Mouse (Mus musculus) left cerebral cortex, postnatal 10 days (tissue): ENCODE measurements around the gene Tmub2. TPM values are rescaled to one million over a fixed set of nuclear protein-coding genes. Genes with fewer than 3 reads are reported as not detected.

ENCODE experiments used
- DNase-seq, 2 experiments: peaks; one replicate each; pipeline ENCODE4 v3.0.0; 2021 to 2022; ENCODE audit warnings: low spot score in 2 of 2, mixed read lengths in 1 of 2; ENCODE audit errors: extremely low spot score in 1 of 2
- intact Hi-C: fragments of 180-260 bp; cut with DNase I; formaldehyde crosslinking; loops from one replicate; pipeline ENCODE4 v1.15.1; 2025
- total RNA-seq, 2 experiments: library from RNA; stranded (reverse); gene quantifications; 2 replicates each; pipeline ENCODE4 v1.2.3; 2021

The Tmub2 gene
- total RNA-seq, 2 experiments from 2014 or later: 61.2 to 64.4 TPM

DNA sequence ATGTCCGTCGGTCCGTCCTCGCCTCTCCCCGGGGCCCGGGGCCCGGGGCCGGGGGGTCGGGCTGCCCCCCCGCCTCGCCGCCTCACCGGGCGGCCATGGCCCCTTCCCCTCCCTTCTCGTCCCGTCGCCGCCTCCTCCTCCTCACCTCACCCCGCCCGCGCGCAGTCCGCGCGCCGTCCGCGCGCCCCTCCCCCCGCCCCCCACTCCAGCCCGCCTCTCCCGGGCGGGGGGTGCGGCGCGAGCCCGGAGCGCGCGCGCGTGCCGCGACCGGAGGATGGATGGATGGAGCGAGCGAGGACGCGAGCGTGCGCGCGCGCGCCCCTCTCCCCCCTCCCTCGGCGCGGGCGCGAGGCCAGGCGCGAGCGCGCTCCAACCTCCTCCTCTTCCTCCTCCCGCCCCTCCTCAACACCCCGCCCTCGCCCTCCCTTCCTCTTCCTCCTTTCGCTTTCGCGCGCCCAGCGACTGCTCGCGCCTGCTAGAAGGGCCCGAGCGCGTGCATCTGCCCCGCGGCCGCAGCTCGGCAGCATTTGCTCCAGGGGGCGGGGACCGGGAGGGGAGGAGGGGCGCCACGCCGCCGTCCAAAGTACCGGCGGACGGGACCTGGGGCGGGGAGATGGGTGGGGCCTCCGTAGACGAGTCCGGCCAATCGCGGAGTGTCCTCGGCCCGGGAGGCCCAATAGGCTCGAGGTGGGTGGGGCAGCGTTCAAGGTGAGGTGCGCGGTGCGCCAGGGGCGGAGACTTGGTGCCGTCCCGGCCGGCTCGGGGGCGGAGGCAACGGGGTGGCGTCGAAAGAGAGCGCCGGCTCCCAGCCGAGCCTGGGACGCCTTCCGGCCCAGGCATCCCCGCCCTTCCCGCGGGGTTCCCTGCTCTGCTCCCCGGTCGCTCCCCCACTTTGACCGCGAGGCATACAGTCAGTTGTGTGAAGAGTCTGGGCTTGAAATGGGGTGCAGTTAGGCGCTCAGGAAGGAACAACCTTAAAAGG is 12.1 kb downstream of the Tmub2 start, which contains the start of gene Atxn7l3:
Gene Atxn7l3, minus strand, starts transcription at position 141 of the 982 bp plus-strand sequence.
- peak; percentile 96 to 100 for DNase-seq
- intact Hi-C loops: no loop called here

DNA sequence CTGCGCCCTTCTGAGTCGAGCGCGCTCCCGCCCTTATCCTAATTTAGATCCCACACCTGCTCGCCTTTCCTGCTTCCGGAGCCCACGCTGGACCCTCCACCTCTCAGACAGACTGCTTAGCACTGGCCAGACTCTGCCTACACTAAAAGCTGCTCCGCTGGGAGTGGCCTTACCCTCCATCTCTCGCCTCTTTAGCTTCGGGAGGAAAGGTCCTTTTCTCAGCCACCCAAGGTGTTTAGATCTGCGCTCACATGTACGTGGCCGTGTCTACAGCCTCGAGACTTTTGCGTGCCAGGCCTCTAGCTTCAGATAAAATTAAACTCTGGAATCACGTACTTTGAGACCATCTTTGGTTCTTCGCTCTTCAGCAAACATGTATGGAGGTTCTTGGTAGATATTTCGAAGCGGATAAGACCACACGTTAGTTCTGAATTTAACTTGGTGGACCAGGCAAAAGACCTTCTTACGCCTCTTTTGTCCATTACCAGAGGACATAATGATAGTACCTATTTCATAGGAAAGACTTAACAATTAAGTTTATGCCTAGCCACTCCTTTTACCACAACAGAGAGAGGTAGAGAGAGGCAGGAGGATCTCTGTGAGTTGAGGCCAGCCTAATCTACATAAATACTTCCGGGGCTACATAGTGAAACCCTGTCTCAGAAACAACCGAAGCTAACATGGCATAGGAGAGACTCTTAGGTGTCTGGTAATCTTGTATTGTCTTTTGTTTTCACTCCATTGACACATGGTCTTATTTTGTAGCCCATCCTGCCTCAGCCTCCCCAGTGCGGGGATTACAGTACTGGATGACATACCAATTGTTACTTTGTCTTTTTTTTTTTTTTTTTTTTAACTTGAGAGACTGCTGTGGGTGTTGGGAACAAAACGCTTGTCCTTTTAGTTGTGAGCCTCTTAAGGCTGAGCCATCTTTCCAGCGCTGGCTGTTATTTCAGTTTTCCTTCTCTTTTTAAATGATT is 13.1 kb downstream of the Tmub2 start:
- intact Hi-C loops: no loop called here

DNA sequence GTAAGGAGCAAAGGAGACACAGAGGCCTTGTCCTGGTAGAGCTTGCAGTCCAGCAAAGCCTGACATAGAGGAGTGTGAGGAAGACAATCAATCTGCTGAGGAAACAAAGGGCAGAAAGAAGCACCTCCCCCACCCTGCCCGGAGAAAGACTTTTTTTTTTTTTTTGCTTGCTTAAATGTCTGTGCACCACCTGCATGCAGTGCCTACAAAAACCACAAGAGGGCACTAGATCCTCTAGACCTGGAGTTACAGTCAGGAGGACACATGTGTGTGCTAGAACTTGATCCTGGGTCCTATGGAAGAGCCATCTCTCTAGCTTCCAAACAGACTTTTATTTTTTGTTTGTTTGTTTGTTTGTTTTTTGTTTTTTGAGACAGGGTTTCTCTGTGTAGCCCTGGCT is 15.1 kb downstream of the Tmub2 start:
- intact Hi-C loops: no loop called here
- peak in 1 of 2 experiments; percentile 68 for DNase-seq

More for the DNA sequence above, 13.1 kb downstream of the Tmub2 start:
- no peak for DNase-seq

DNA sequence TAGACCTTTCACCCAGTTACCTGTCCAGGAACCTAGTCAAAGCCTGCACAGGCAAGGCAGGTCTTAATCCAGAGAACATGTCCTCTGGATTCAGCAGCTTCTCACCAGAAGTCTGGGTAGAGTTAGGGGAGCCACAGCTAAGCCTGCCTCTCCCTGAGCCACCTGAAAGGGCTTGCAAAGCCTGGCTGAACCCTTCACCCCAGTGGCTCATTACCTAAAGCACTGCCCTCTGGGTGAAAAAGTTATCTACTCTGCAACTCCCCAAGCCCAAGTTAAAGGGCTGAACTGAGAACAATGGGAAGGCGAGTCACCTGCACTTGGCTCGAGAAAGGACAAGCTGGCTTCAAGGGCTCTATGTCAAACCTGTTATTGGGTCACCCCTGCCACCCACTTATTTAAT is 19.4 kb downstream of the Tmub2 start:
- no peak for DNase-seq
- intact Hi-C loops: no loop called here

DNA sequence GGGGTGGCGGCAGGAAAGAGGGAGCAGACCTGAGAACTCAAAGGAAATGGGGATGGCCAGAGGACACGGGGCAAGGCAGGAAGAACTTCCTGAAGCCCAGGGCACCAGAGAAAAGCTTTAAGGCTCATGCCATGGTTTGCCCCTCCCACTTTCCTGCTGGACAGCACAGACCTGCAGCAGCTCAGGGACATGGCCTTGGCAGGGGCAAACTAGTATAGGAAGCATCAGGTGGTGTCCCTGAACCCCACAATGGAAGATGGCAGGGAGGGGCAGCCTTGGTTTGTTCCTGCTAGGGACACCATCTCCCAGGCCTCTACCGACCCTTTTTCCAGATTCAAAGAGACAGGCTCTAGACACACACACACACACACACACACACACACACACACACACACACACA is 20.6 kb downstream of the Tmub2 start:
- no peak for DNase-seq
- intact Hi-C loops: no loop called here

DNA sequence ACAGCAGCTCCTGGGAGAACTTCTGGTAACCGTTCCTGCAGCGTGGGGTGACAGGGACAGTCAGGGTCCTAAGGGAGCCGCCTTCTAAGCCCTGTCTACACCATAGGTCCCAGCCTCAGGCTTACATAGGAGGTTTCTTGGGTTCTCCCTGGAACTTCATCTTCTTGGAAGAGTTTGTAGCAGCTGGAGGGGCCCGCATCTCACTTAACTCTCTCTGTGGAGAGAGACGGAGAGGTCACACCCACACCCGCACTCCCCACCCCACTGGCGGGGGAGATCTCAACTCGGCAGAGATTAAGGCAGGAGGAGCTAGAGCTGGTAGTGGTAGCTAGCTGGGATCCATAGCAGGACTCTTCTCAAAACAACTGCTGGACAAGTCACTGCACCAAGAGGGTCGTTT is 23.4 kb downstream of the Tmub2 start:
- intact Hi-C loops: loop anchor here (2.0 kb wide), 2 partner anchors 103 to 123 kb away; partner anchors contain the start of gene Grn
- DNase-seq: no peak

DNA sequence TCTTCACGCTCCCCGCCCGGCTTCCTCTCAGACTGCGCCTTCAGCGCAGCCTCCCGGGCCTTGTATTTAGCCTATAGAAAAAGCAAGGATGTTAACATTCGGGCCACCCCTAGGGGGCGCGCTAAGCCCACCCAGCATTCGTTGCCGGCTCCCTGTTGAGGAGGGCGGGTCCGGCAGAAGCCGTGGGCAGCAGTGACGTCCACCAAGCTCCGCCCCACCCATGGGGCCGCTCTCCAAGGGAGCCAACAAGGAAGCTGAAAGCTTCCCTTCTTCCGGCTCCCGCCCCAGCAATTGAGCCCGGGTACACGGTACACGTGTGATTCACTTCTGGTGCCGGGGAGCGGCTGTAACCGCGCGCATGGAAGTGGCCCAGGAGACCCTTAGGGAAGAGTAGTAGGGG is 24.2 kb downstream of the Tmub2 start:
- intact Hi-C loops: loop anchor here (2.0 kb wide), 2 partner anchors 102 to 122 kb away; partner anchors contain the start of gene Grn
- peak; percentile 96 to 98 for DNase-seq

DNA sequence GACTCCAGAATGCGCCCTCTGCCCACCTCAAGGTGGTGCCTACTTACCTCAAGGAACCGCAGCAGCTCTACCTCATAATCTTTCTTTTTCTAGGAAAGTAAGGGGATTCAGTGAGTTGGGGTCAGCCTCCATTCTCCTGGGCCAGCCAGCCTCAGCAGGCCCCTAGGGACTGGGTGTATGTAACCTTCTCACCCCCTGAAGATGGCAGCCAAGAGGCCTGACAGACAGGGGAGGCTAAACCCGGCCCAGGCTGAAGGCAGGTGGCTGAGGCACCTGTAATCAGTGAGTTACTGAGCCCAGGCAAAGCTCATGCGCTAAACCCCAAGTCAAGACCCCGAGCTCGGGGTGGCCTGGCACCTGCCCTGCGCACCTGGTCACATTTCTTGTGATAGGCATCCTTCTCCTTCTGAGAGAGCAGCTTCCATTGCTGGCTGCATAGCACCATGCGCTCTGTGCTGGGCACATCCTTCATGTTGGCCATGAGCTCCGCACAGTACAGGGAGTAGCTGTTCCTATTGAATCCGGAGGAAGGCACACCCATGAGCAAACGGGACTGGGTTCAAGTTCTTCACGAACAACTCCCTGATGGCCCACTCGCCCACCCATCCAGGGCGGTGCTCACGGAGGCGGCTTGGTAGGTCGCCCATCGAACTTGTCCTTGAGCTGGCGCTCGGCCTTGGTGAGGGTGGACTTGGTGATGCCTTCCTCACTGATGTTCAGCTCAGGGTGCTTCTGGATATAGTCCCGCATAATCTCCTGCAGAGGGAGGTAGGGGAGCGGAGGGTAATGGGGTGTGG is 25.3 kb downstream of the Tmub2 start:
- intact Hi-C loops: loop anchor here (2.0 kb wide), 2 partner anchors 101 to 121 kb away; partner anchors contain the start of gene Grn
- DNase-seq: no peak

DNA sequence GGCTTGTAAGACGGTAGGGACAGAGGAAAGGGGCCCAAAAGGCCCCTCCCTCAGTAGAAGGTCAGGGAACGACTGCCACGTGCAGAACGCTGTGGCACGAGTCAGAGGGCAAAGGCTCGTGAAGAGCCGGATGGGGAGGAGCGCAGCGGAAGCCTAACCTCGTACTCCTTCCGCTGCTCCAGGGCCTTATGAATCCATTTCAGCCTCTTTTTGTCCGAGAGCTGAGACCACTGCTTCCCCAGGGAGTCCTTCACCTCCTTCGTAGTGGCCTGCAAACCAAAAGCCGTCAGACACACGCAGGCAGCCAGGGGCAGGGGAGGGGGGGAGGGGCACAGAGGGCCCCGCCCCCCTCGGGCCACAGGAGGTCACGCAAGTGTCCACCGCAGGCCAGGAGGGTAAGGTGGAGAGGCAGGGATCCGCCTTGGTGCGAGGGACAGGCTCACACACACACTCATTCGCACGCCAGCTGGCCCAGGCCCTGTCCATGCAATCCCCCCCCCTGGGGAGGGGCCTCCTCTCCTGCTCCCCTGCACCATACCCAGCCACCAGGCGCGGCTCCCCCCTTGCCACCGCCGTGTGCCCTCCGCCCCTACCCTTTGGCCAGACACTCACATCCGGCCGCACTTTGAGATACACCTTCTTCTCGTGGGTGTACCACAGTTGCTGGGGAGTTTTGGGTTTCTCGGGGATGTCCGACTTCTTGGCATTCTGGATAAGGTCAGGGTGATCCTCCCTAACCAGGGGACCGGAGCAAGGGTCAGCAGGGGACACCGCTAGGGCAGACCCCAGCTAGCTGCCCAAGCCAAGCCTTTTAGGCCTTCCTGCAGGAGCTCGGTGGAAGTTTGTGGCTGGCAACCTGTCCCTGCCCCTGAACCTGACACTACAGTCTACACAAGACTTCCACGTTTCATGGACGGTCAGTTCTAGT is 26.3 kb downstream of the Tmub2 start:
- peak in 1 of 2 experiments; percentile 49 for DNase-seq
- intact Hi-C loops: no loop called here

DNA sequence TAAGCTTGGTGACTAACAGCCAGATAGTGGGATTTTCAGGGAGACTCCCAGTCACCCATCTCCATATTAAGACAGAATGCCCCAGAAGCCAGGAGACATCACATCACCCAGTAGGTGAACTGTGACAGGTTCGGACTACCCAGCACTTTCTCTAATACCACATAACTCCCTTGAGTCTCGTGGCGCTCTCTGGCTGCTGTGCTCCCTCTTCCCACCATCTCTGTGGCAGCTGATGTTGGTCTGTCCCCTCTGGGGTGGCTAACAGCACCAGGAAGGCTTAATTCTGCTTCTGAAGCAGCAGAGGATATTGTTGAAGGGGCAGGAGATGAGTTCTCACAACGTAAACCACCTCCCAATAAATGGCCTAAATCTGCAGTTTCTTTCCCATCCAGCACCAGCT is 27.2 kb downstream of the Tmub2 start:
- DNase-seq: no peak
- intact Hi-C loops: no loop called here

DNA sequence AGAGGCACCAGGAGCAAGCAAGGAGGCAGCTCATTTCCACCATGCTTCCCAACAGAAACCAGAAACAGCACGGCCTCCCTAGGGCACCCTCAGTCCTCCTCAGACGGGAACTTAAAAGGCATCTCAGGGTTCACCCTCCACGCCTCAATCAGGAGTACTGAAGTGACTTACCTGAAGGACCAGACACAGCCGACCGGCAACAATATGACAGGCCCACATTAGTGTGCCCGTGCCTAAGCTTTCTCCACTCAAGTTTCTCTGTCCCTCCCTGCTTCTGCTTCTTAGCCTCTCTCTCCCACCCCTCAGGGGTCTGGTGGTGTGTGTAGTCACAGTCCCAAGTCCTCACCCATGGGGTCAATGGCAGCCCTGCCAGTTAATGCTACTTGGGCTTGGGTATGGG is 27.9 kb downstream of the Tmub2 start:
- intact Hi-C loops: no loop called here

DNA sequence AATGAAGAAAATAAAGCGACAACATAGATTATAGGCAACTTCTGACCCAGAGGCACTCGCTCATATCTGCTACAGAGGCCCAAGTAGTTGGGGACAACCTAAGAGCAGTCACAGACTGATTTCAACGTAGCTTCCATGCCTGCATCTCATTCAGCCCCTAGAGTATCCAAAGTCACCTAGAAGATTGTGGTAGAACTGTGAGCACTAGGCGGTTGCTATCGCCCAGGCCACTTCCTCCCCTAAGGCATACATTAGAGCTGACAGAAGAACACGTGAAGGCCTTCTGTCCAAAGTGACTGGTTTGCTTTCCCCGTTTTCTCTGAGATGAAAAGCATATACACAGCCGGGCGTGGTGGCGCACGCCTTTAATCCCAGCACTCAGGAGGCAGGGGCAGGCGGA is 29.6 kb downstream of the Tmub2 start:
- intact Hi-C loops: no loop called here
- no peak for DNase-seq

More for the DNA sequence above, 27.9 kb downstream of the Tmub2 start:
- no peak for DNase-seq

DNA sequence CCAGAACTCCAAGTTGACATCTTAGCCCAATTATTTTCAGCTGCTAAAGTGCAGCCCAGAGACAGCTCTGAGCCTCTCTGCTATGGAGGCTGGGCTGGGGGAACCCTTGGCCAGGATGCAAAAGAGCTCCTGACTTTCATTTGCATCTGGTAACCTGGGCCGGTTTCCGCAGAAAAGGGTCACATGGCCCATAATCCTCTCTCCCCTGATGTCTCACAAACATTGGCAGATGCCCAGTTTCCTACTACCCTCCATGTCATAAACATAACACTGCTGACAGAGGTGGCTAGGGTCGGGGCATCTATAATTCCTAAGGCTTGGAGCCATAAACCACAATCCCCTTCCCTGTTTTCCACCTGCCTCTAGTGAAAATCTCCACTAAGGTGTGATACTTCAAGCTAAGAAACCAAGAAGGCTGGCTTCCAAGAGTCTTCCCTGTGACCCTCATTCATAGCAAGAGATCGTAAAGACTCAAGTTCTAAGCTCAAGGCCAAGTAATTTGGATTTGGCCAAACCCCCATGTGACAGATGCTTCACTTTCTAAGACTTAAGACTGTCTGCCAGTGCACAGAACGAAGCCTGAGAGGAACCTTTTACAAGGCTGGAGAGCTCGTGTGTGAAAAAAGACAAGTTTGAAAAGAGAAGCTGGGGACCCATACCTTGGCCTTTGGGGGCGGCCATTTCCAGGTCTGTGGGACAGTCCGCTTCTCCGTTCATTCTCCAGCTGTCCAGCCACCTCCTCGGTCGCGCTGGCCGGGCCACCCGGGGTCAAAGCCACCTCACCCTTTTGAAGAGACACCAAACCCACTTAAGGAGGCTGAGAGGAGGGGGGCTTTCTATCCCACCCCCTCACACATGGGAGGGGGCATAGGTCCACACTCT is 31.2 kb downstream of the Tmub2 start:
- no peak for DNase-seq
- intact Hi-C loops: no loop called here

DNA sequence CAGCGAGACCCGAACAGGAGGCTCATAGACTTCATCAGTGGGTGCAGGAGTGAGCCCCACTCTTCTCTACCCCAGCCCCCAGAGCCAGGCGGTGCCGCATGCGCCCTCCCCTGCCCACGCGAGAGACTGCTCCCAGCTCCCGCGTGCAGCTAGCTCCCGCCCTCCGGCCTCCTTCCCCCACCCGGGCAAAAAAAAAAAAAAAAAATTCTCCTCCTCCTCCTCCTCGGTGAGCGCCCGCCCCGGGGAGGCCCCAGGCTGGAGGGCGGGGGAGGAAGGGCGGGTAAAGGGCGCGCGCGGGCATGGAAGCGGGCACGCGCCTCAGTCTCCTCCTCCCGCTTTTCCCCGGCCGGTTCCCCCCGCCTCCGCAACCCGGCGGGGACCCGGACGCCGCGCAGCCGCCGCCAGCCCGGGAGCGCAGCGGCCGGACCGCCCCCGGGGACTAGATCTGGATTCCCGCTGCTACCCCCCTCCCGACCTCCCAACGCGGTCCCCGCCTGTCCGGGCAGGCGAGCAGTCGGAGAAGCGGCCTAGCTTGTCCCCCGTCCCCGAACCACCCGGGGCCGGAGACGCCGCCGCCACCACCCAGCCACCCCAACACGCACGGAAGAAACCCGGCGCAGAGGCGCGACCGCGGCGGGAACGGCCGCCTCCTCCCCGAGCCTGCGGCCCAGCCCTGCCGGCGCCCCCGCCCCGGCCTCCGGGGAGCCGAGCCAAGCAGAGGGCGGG is 32.0 kb downstream of the Tmub2 start:
- DNase-seq: peak; percentile 72 to 93
- intact Hi-C loops: no loop called here

DNA sequence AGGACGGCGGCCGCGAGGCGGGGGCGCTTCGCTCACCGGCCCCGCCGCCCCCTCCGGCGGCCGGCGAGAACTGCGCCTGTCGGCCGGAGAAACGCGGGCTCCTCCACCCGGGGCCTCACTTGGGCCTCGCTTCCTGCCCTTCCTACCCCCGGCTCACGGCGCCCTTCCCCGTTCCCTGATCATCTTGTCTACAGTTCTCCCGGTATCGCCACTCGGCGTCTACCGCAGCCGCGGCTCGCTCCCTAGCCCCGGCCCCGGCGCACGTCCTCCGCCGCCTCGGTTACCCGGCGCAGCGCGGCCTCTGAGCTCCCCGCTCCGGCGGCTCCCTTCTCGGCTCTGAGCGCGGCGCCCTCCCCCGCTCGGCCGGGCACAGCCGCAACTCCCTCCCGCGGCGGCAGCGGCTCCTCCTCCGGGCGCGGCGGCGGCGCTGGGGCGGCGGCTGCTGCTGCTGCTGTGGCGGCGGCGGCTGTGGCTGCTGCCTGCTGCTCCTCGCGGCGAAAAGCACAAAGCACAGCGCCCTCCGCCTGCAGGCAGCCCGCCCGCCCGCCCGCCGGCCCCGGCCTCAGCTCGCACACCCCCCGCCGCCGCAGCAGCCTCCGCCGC is 32.7 kb downstream of the Tmub2 start:
- intact Hi-C loops: no loop called here
- peak in 1 of 2 experiments; percentile 88 for DNase-seq
